Mouse (Mus musculus): ENCODE results near the gene Fam198a. TPM values are rescaled to one million over a fixed set of nuclear protein-coding genes. Genes with fewer than 3 reads are reported as not detected.

Fam198a gene
- polyA plus RNA-seq, 1 experiment = 7.3 TPM

DNA sequence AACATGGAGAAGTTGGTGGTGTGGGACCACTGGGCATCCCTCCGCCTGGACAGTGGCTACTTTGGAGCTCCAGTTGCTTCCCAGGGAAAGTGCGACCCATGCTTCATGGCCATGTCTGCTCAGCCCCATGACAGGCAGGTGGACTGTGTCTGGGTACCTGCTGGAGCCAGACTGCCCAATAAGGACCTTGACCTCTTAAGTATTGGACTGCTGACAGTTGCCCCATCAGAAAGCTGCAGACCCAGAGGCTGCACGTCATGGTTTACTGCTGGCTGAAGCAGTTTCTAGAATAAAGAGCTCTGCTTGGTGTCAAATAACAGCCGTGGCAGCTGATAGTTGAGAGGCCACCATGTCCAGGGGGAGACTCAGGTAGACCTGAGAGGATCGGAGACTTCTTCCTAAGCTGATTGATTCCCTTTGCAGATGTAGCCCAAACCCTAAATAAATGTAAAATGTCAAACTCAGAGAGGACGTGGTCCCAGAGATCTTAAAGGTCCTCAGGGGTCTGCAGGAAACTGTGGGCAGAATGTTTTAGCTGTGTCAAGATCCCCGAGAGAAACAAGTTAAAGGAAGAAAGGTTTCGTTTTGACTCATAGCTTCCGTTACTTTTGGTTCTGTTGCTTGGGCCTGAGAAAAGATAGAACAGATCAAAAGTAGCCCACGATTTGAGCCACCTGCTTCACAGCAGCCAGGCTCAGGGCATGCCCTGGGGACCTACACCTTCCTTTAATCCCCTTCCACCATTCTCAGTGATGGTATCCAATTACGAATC lies 24.0 kb upstream of the Fam198a start:
- no peak for DNase-seq (ENCODE audit: low spot score)

DNA sequence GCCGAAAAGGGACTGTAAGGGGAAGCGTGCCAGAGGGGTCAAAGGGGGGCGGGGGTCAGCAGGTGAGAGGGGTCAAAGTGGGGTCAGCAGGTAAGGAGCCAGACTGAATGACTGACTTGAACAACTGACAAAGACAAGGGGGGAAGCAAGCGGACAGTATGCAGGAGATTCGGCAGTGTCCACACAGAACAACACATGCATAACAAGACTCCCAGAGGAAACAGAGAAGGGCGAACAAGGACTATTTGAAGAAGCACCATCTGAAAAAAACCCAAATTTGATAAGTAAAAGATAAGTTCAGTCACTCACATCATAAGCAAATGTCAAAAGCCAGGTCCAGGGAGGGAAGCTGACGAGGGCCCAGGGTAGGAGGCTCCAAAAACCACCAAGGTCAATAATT lies 23.1 kb upstream of the Fam198a start:
- DNase-seq (ENCODE audit: low spot score) = no peak

DNA sequence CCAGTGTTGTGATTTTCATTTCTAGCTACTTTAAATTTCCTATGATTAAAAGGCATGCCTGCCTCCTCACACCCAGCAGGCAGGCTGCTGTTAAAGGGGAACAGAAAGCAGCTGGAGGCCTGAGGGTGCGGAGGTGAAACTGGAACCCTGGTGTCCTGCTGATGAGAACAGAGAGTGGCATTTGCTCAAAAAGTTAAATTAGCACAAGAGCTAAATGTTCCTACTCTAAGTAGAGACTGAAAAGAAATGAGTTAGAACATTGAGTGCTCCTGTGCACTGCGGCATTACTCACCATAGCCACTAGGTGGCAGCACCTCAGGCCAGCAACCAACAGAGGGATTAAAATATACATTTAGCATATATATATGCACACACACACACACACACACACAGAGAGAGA lies 22.3 kb upstream of the Fam198a start:
- DNase-seq (ENCODE audit: low spot score) = no peak

DNA sequence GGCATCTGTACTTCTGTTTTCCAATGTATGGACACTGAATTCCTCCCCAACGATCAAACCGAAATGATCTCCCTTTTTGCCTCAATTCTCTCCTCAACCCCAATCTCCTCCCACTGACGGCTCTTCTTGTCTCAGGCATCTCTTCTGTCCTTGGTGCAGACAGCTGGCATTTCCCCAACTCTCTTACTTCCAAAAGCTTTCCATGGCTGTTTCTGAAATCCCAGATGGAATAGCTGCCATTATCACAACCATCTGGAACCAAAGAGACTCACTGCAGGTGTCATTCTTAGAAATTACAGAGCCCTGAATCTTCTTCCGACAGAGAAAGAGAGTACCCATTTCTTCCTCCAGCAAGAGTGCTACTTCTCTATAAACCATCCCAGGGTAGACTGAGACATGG lies 15.9 kb upstream of the Fam198a start:
- no peak for DNase-seq (ENCODE audit: low spot score)

DNA sequence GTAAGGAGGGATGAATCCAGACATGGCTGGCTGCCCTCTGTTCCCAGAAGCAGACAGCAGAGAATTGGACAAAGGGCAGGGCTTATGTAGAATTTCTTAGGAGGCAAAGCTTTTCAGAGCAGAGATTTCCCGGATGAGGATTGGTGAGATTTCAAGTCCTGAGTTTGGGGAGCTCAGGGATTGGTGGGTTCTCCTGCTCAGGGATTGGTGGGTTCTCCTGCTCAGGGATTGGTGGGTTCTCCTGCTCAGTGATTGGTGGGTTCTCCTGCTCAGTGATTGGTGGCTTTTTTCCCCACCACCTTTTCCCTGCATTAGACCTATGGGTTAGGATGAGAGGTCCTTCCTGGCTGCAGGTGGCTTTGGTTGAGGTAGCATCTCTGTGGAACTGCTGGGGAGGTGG lies 13.8 kb upstream of the Fam198a start:
- DNase-seq (ENCODE audit: low spot score) = no peak

DNA sequence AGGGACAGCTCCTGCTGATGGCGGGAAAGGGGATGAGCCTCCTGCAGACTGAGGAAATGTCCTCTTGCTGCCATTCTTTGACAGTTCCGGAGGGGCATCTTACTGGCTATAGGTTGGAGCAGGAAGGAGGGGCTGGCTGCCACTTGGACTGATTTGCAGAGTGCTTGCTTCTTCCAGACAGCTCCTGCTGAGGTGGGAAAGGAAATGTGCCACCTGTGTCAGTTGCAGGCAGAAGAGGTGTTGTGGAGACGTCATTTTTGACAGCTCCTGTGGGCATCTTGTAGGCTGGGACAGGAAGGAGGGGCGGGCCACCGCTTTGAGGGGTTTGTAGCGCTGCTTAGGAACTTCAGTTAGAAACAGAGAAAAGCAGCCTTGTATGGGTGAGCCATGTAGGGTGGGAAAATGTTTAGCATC lies 13.3 kb upstream of the Fam198a start:
- no peak for DNase-seq (ENCODE audit: low spot score)

DNA sequence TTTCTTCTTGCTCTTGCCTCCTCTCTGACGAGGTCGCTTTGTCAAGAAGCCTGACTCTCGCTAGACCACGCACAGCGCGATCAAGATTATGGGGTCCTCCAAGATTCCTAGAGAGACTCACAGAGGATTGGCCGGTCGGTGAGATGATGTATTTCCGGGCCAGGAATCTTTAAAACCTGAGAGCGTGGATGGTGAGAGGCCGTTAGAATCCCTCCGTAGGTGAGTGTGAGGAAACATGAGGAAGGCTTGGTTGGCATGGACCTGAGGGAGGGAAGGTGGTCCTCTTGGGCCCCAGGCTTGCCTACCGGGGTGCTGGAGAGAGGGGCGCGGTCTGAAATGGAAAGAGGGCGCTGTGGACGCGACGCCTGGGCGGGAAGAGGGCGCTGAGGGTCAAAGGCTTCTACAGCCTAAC lies 12.8 kb upstream of the Fam198a start:
- no peak for DNase-seq (ENCODE audit: low spot score)

DNA sequence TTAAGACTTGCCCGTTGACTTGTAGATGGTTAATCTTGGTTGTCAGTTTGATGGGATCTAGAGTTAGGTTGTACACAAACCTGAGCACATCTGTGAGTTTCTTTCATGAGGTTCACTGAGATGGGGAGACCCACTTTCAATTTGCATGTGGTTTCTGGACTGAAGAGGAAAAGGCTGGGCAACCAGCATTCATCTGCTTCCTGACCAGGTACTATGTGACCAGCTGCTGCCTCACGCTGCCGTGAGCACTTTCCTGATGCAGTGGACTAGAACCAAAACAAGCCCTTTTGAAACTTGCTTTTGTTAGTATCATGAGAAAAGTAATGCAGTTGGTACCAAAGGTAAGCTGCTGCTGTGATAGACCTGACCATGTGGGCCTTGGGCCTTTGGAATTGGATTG lies 7.8 kb upstream of the Fam198a start:
- no peak for DNase-seq (ENCODE audit: low spot score)

DNA sequence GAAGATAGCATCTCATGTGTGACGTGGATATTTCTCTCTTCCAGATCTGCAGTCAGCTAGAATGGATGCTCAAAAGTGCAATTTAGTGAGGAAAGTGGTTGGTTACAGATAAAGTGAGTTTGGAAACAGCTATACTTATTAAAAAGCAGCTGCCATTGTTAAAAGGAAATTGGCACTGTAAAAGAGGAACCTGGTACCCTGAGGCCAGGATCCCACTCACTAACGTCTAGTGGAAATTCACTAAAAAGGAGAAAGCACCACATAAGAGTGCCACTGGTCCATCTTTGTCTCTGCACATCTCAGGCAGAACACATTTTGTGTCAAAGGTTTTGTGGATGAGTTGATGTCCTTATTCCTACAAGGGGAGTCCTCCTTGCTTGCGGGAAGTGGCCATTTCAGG lies 7.2 kb upstream of the Fam198a start:
- no peak for DNase-seq (ENCODE audit: low spot score)

DNA sequence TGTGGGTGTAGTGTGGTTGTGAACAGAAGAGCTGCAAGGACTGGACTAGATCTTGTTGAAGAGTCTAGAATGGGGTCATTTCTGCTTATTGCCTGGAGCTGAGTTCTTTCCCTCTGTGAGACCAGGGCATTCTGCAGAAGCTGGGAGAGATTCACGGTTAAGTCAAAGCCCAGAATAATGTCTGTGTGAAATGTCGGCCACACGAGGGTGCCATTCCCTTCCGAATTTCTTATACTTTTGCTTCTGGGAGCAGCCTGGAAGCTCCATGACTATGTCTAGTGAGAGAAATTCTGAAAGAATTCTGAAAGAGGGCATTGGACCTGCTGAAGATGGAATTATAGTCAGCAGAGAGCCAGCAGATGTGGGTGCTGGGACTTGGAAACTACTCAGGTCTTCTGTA lies 3.0 kb upstream of the Fam198a start:
- DNase-seq (ENCODE audit: low spot score) = no peak

DNA sequence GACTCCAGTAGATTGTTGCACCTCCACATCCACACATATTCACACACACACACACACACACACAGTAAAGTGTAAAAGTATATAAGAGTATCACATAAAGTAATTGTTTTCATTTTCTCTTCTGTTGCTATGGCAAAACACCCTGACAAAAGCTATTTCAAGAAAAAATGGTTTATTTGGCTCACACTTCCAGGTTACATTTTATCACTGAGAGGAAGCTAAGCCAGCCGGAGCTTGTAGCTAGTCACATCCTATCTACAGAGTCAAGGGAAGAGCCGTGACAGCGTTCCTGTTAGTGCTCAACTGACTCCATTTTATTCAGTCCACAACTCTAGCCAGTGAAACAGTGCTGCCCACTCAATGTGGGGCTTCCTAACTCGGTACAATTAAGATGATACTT lies 2.4 kb upstream of the Fam198a start:
- DNase-seq (ENCODE audit: low spot score) = no peak

DNA sequence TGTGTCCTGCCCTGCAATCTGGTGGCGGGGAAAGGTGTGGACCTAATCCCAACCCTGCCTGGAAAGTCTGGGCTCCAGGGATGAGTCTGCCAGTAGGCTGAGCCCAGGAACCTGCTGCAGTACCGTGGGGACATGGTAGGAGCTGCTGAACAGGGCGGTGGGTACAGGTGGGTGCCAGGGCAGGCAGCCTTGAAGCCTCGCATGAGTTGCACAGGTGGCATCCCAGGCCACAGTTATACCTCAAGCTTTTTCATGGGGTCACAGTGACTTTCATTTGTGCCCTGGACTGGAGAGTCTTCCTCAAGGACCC lies 281 bp downstream of the Fam198a start:
- DNase-seq (ENCODE audit: low spot score) = no peak

DNA sequence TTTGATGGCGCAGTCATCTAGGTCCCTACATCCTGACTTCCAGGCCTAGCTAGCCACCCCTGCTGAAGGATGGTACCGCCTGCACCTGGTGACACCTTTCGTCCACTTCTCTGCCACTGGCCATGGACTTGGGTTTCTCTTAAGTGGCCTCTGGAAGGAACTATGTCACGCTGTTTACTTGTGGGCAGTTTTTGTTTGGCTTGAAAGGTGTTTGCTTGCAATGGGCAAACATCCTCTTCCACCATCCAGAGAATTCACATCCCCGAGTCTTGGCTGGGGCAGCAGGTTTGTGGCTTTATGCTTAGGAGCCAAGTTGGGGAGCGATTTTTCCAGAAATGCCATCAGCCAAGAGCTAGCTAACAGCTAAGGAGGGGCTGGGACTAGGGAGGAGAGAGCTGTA lies 1.8 kb downstream of the Fam198a start:
- no peak for DNase-seq (ENCODE audit: low spot score)

DNA sequence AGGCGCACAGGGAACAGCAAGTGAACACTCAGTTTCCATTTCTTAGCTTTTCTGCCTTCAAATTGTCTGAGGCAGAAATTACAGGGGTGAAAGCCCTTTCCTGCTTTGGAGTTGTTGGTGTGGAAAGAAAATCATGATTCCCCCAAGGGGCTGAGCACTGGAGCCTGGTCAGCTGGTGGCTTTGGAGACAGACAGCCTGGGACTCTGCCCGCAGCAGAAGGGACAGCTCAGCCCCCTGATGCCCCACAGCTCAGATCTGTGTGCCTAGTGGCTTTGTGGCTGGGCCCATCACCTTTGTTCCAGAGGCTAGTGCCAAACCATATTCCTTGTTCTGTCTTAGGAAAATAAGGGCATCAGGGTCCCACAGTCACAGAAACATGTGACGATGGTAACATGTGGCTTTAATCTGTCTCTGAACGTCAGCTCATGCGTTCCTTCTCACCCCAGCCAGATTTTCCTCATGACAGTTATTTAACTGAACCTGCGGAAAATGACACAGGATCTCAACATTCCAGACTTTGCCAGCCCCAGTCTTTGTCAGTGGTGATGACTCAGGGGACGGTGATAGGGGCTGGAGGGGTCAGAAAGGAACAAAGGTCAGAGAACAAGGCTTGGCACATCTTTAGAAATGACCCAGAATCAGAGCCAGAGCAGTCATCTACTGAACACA lies 9.3 kb downstream of the Fam198a start:
- DNase-seq (ENCODE audit: low spot score) = no peak

DNA sequence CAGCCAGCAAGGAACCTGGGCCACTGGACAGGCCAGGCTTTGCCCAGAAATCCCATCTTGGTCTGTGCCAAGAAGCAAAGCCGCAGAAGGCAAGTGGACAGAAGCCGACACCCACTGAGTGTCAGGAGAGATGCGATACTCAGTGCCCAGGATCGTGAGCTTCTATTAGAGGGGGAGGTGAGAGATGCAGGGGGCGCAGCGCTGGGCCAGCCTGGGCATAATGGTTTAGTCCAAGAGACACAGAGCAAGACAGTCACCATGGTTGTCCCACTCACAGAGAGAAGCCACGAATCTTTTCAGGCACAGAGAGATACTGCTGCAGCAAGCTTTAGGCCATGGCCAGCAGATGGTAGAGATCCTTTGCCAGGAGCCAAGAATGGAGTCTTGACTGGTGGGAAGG lies 14.2 kb downstream of the Fam198a start:
- no peak for DNase-seq (ENCODE audit: low spot score)

DNA sequence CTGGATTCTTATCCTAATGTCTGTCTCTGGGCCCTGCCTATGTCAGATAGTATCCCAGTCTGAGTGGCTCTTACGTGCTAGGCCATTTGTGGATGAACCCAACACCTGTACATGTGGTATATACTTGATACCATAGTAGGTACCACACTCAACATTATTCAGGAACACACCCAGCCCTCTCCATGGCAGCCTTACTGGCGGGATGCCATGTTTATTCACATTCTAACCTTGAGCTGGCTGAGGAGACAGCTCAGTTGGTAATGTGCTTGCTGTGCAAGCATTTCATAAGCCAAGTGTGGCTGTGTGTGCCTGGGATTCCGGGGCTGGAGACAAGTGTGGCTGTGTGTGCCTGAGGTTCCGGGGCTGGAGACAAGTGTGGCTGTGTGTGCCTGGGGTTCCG lies 17.5 kb downstream of the Fam198a start:
- no peak for DNase-seq (ENCODE audit: low spot score)

DNA sequence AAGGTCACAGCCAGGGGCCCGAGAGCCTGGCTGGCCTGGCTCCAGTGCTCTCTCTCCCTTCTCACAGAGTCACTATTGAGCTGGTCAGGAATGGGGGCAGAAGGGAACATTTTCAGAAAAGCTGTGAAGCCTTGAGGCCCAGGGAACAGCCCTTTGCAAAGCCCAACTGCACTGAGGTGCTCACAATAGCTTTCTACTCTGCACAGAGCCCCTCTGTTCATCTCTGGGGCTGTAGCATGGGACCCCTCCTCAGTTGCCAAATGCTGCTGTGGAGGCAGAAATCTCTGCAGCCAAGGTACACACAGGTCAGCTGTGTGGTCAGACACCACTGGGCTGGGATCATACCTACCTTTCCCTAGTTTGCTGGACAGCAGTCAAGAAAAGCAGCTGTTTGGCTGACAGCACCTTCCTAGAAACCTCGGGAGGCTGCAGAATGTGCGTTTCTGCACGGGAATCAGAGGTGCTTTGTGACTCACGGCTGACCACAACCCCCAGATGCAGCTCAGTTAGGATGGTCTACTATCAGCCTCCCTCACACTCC lies 19.1 kb downstream of the Fam198a start:
- no peak for DNase-seq (ENCODE audit: low spot score)

DNA sequence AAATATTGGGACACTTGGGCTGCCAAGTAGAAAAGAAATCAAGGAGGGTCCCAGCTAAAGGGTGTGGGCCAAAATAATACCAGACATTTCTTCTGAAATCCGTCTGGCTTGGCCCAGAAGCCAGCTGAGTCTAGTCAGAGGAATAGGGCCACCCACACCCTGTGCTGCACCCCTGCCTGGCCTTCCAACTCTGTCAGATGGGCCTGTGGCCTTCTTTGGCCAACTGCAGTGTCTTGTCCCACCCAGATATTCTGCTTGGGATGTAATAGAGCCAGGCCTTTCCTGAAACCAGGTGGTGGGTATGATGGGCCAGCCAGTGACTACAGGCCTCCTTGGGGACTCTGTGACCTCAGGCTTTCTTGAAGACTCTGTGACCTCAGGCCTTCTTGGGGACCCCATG lies 22.4 kb downstream of the Fam198a start:
- no peak for DNase-seq (ENCODE audit: low spot score)

DNA sequence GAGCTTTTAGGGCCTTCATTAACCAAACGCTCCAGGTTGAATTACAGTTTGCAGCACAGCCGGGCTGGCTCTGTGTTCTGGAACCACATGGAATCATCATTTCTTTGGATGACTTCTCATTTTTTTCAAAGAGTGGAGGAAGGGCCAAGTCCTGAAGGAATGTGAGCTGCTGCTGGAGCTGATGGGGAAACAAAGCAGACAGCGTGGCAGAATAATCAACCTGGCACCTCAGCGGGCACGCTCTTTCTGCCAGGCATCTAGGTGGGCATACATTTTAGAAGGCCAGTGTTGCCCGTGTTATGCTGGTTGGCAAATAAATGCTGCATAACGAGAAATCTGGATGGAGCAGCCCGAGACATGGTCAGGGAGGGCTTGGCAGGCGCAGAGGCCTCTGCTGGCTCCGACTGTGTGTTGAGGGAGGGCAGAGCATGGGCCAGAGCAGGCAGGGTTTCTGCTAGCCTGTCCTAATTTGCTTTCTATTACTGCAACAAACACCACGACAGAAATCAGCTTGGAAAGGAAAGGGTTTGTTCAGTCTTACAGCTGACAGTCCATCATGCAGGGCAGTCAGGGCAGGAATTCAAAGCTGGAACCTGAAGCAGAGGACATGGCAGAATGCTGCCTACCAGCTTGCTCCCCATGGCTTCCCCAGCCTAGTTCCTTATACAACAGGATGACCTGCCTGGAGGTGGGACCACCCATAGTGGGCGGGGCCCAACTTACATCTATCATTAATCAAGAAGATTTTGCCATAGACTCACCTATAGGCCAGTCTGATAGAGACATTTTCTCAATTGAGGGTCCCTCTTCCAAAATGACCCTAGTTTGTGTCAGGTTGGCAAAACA lies 23.6 kb downstream of the Fam198a start:
- DNase-seq (ENCODE audit: low spot score) = no peak

DNA sequence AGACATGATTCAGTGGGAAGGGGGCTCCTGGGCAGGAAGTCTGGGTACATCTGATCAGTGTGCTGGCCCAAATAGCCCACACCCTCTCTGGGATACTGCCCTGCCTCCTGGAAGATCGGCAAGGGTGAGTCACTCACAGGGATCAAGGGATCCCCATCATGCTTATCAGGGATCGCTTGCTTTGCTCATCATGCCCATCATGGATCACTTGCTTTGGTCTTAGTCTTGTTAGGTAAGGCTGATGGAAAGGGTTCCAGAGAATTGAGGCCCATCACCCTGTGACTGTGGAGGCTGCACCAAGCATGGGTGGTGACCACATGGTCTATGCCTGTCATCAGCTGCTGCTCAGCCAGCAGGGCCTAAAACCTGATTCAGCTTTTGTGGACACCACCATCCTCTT lies 24.5 kb downstream of the Fam198a start:
- no peak for DNase-seq (ENCODE audit: low spot score)

DNA sequence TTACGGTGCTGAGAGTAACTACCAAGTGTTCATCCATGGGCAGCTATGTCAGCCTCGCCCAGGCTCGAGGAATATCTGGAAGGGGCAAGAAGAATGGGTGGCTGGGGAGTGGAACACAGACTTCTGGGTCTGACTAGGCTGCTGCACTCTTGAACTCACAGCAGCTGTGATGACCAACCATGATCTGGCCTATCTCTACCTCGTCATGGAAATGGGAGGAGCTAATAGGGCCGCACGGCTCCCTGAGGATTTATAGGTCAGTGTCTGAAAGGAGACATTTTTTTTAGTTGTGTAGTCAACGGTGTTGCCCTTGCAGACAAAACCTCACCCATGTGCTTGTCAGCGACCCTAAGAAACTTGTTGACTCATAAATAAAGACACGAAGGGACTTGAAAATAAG lies 30.3 kb downstream of the Fam198a start:
- no peak for DNase-seq (ENCODE audit: low spot score)

DNA sequence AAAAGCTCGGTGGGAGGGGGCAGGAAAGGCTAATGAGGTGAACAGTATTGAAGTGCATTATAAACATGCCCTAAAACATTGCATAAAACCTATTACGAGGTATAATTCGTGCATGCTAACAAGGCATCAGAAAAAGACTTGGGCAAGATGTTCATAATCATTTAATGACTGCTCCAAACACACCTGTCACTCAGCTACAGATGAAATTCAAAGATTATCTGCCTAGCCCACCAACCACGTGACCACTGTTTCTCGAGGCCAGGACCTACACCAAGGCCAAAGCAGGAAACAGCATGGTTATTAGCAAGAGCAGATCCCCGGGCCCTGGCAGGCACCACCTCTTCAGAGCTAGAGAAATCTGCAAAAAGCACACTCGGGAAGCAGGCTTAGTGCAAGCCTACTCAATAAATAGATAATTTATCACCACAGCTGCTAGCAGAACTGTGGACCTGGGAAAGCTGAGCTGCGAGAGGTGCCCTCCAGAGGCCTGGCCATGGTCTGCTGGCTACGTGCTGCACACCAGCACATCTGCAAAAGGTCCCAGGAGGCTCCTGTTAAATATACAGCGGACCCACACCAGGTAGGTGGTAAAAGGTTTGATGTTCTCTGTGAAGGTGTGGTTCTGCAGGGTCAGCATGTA lies 30.8 kb downstream of the Fam198a start:
- no peak for DNase-seq (ENCODE audit: low spot score)
